Mouse (Mus musculus): Measurements from ENCODE around the gene Wdr91.

Wdr91 gene

DNA sequence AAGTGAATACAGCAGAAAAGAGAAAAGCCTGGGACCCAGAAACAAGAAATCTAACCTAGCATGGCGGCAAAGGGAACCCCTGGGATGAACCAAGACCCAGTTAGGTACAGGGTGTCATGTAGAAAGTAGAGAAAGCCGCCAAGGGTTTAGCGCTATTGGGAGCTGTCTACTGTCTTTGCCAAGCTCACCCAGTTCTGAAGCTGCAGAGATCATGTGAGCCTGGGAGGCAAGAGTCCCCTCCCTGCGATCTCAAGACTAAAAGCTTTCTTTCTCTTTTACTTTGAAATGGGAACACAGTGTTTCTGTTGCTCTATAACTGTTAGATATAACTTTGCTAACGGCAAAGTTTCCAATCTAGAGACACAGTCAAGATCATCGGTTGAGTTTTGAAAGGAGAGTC is 48.3 kb downstream of the Wdr91 start:
- DNase-seq (ENCODE audit: low read depth), result no peak

DNA sequence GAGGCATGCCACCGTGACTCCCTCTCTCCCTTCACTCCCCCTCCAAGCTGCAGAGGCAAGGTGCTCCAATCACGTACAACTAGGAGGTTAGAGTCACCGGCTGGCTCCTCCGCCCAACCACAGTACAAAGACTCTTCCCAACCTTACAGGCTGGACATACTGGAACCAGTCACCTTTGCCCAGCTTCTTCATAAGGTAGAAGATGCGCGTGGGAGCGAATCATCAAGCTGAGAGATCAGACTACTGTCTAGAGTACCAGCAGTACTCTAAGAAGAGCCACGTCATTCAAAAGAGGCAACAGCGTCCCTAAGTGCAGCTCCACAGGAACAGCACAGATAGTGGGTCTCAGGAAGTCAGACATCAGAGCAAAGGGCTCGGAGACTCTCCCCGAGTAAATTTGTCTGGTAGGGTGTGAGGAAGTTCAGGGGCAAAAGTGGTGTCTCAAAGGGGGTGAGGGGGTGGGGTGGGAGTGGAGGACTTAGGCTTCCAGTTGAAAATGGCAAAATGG is 49.1 kb downstream of the Wdr91 start:
- no peak for DNase-seq (ENCODE audit: low read depth)

GRCm38 (mm10) chr6:34832352-34832751 is 78.3 kb downstream of the Wdr91 start:
- DNase-seq (ENCODE audit: low read depth), result no peak

All from c-Kit-positive CD71-positive TER-119-negative erythroid progenitor cells, embryonic 14.5 days (primary cell).